Mouse (Mus musculus) small intestine, adult 2 months (tissue): ENCODE data around the gene Nexn.

Experiments used
- CTCF ChIP-seq: fragments of 200-500 bp; IDR thresholded peaks from 2 replicates; pipeline ENCODE4 v1.5.1; 2012; ENCODE audit warnings: low read depth, mild to moderate bottlenecking, control low read depth, inconsistent platforms, low read length, moderate library complexity, mixed read lengths; ENCODE audit not compliant: insufficient replicate concordance, insufficient read length; ENCODE audit errors: extremely low read depth
- POLR2A ChIP-seq: fragments of 200-500 bp; IDR thresholded peaks from 2 replicates; pipeline ENCODE4 v1.6.1; 2012; ENCODE audit warnings: low read depth, mild to moderate bottlenecking, control low read depth, inconsistent platforms, low read length, moderate library complexity

DNA sequence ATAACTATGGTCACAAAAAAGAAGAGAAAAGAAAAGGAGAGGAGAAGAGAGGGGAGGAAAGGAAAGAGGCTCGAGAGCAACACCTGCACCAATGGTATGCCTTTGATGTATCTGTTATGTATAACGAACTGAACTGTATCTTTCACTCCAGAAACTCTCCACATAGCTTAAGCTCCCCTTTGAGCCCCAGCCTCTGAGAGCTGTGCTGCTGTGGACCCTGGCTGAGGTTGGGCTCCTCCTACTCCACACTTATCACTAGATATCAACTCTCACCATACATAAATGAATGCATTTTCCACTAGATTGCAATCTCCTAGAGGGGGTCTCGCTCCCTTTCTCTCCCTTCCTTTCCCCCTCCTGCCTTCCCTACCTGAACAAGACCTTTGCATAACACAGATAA is 62.2 kb downstream of the Nexn start:
- TF ChIP-seq CTCF = no peak
- no peak for TF ChIP-seq POLR2A
